Mouse (Mus musculus): ENCODE data around the gene Ephb4.

- TF ChIP-seq TAL1 (IDR thresholded peaks at IDR 0.05; ENCODE audit: low read length) (no peak), GATA1 (IDR thresholded peaks at IDR 0.05; ENCODE audit: low read length) (no peak)
Measured at GRCm38 (mm10) chr5:137314193-137315083, 35.5 kb upstream of the Ephb4 start, which contains the start of gene Trip6.
